In genomic region chr8:117109018-117109711, GRCm38 (mm10) we compare ENCODE assay signal across 15 mouse cellular contexts. TPM values are rescaled to one million over a fixed set of nuclear protein-coding genes. Genes with fewer than 3 reads are reported as not detected.
DNase-seq lines count a peak whose midpoint lies in the region; ATAC-seq and TF ChIP-seq lines count a peak whose summit lies in the region.
"Had no signal": no experiment of that assay in that cellular context is flagged by ENCODE, and none has a peak within 500 bp of the region (broad histone marks: within the 10 kb centered on the region; RNA-seq: fewer than 3 reads in every experiment).

No protein-coding gene starts in this region.

- H3K27me3 ChIP-seq in intestine, postnatal 0 days (replicated peaks; ENCODE audit: control insufficient read depth, insufficient read depth, low read length), result no peaks in the 10 kb centered on the region
- no peaks in the 10 kb centered on the region for H3K27me3 ChIP-seq in intestine, embryonic 16.5 days (replicated peaks; ENCODE audit: control insufficient read depth, insufficient read depth, low read length)
- H3K27me3 ChIP-seq in midbrain, postnatal 0 days (ENCODE audit: insufficient read depth, low read length), result no peaks in the 10 kb centered on the region
- H3K27me3 ChIP-seq in midbrain, embryonic 15.5 days (replicated peaks), result no peaks in the 10 kb centered on the region
- H3K27me3 ChIP-seq: embryonic facial prominence, embryonic 12.5 days; forebrain, embryonic 12.5 days; liver, embryonic 15.5 days; midbrain, embryonic 12.5 days; neural tube, embryonic 15.5 days had no signal

- H3K4me2 ChIP-seq in intestine, postnatal 0 days (replicated peaks; ENCODE audit: low read depth), result no peak overlapping the region
- H3K4me2 ChIP-seq in intestine, embryonic 16.5 days (ENCODE audit: low read depth, low read length), result no peak overlapping the region
- no peak overlapping the region for H3K4me2 ChIP-seq in midbrain, postnatal 0 days (ENCODE audit: low read depth, low read length, poor library complexity, severe bottlenecking)
- H3K4me2 ChIP-seq in midbrain, embryonic 15.5 days, result no peak overlapping the region
- H3K4me2 ChIP-seq: embryonic facial prominence, embryonic 12.5 days; forebrain, embryonic 12.5 days; liver, embryonic 15.5 days; midbrain, embryonic 12.5 days; neural tube, embryonic 15.5 days had no signal

- H3K9ac ChIP-seq in intestine, postnatal 0 days (ENCODE audit: low read depth, low read length), result no peak overlapping the region
- no peak overlapping the region for H3K9ac ChIP-seq in intestine, embryonic 16.5 days (ENCODE audit: low read depth, low read length)
- H3K9ac ChIP-seq in midbrain, postnatal 0 days (replicated peaks; ENCODE audit: low read length, poor library complexity, severe bottlenecking), result no peak overlapping the region
- no peak overlapping the region for H3K9ac ChIP-seq in midbrain, embryonic 15.5 days
- H3K9ac ChIP-seq: embryonic facial prominence, embryonic 12.5 days; forebrain, embryonic 12.5 days; liver, embryonic 15.5 days; midbrain, embryonic 12.5 days; neural tube, embryonic 15.5 days had no signal

- no peaks in the 10 kb centered on the region for H3K36me3 ChIP-seq in intestine, postnatal 0 days (ENCODE audit: control insufficient read depth, insufficient read depth)
- H3K36me3 ChIP-seq in intestine, embryonic 16.5 days (ENCODE audit: control insufficient read depth, insufficient read depth, low read length), result no peaks in the 10 kb centered on the region
- no peaks in the 10 kb centered on the region for H3K36me3 ChIP-seq in midbrain, postnatal 0 days (ENCODE audit: insufficient read depth, low read length)
- no peaks in the 10 kb centered on the region for H3K36me3 ChIP-seq in midbrain, embryonic 15.5 days (replicated peaks)
- H3K36me3 ChIP-seq: embryonic facial prominence, embryonic 12.5 days; forebrain, embryonic 12.5 days; midbrain, embryonic 12.5 days; neural tube, embryonic 15.5 days had no signal

- no peaks in the 10 kb centered on the region for H3K4me1 ChIP-seq in intestine, postnatal 0 days (replicated peaks; ENCODE audit: control insufficient read depth, insufficient read depth, low read length)
- H3K4me1 ChIP-seq in intestine, embryonic 16.5 days (ENCODE audit: control insufficient read depth, insufficient read depth, low read length), result peaks cover 10% of the 10 kb centered on the region; the same call in 1 of the 2 replicates
- no peaks in the 10 kb centered on the region for H3K4me1 ChIP-seq in midbrain, postnatal 0 days (ENCODE audit: insufficient read depth, low read length)
- no peaks in the 10 kb centered on the region for H3K4me1 ChIP-seq in midbrain, embryonic 15.5 days
- H3K4me1 ChIP-seq: forebrain, embryonic 12.5 days; liver, embryonic 15.5 days; midbrain, embryonic 12.5 days; neural tube, embryonic 15.5 days had no signal

- no peak overlapping the region for H3K27ac ChIP-seq in intestine, postnatal 0 days (ENCODE audit: low read depth, low read length)
- no peak overlapping the region for H3K27ac ChIP-seq in intestine, embryonic 16.5 days (ENCODE audit: low read length)
- H3K27ac ChIP-seq in midbrain, postnatal 0 days (ENCODE audit: low read depth, low read length), result no peak overlapping the region
- no peak overlapping the region for H3K27ac ChIP-seq in midbrain, embryonic 15.5 days
- H3K27ac ChIP-seq: embryonic facial prominence, embryonic 12.5 days; forebrain, embryonic 12.5 days; liver, embryonic 15.5 days; midbrain, embryonic 12.5 days; neural tube, embryonic 15.5 days had no signal

- 92% methylated on average over 19 of the region's 19 CpGs for WGBS in intestine, postnatal 0 days
- 92% methylated on average over 19 of the region's 19 CpGs for WGBS in intestine, embryonic 16.5 days
- WGBS in midbrain, postnatal 0 days, result 94% methylated on average over 19 of the region's 19 CpGs
- 87% methylated on average over 19 of the region's 19 CpGs for WGBS in midbrain, embryonic 15.5 days

- TF ChIP-seq POLR2A in brain, embryonic 14.5 days (IDR thresholded peaks at IDR 0.05; ENCODE audit: borderline replicate concordance, extremely low read depth, insufficient read depth, insufficient read length, poor library complexity, severe bottlenecking), result no peak

- DNase-seq in midbrain, postnatal 0 days (ENCODE audit: low spot score), result no peak
- no peak for DNase-seq in brain, embryonic 14.5 days (ENCODE audit: low read depth)
- peak; percentile 15 to 27 for DNase-seq in thymus, postnatal 36 days
- no peak for DNase-seq in yolk sac, embryonic 10.5 days (ENCODE audit: low spot score)
- DNase-seq in urinary bladder, postnatal 4 days (ENCODE audit: low spot score in 2 of 2), result no peak

- TF ChIP-seq CTCF in intestine, postnatal 0 days (IDR thresholded peaks at IDR 0.05; ENCODE audit: low read depth), result peak; percentile 55
- TF ChIP-seq CTCF in midbrain, postnatal 0 days (IDR thresholded peaks at IDR 0.05), result peak; percentile 13; the same call in 1 of the 2 replicates
- peak; percentile 31; the same call in 1 of the 2 replicates for TF ChIP-seq CTCF in brain, embryonic 14.5 days (IDR thresholded peaks at IDR 0.05; ENCODE audit: borderline replicate concordance, extremely low read depth, insufficient read depth, insufficient read length)

- no peaks in the 10 kb centered on the region for H3K9me3 ChIP-seq in intestine, postnatal 0 days (ENCODE audit: control insufficient read depth)
- H3K9me3 ChIP-seq in intestine, embryonic 16.5 days (ENCODE audit: control insufficient read depth, low read length), result no peaks in the 10 kb centered on the region
- no peaks in the 10 kb centered on the region for H3K9me3 ChIP-seq in midbrain, postnatal 0 days (ENCODE audit: low read length)
- no peaks in the 10 kb centered on the region for H3K9me3 ChIP-seq in midbrain, embryonic 15.5 days
- H3K9me3 ChIP-seq: embryonic facial prominence, embryonic 12.5 days; forebrain, embryonic 12.5 days; liver, embryonic 15.5 days; midbrain, embryonic 12.5 days; neural tube, embryonic 15.5 days had no signal

- H3K4me3 ChIP-seq in intestine, postnatal 0 days (ENCODE audit: low read depth, low read length), result no peak overlapping the region
- H3K4me3 ChIP-seq in intestine, embryonic 16.5 days (ENCODE audit: low read length), result no peak overlapping the region
- no peak overlapping the region for H3K4me3 ChIP-seq in midbrain, postnatal 0 days (ENCODE audit: low read depth, low read length)
- H3K4me3 ChIP-seq in midbrain, embryonic 15.5 days, result no peak overlapping the region
- H3K4me3 ChIP-seq: embryonic facial prominence, embryonic 12.5 days; forebrain, embryonic 12.5 days; liver, embryonic 15.5 days; midbrain, embryonic 12.5 days; neural tube, embryonic 15.5 days had no signal

- no peak for ATAC-seq in intestine, postnatal 0 days
- ATAC-seq in intestine, embryonic 16.5 days, result no peak
- no peak for ATAC-seq in midbrain, postnatal 0 days (ENCODE audit: low FRiP score)
- ATAC-seq in midbrain, embryonic 15.5 days (replicated peaks), result no peak

RNA-seq across cellular contexts. Expression of gene Bco1, which starts 13.5 kb away (rescaled TPM):
- 0.52 and 0.55 TPM in 2 replicates for polyA plus RNA-seq in intestine, postnatal 0 days (2015; fragmentation: Nextera tagmentation; extraction: Ambion mirVana)
- polyA plus RNA-seq in intestine, embryonic 16.5 days (2015; fragmentation: Nextera tagmentation; extraction: Ambion mirVana), result 1.2 TPM in 2 replicates
- 0.14 and 0.27 TPM in 2 replicates for total RNA-seq in midbrain, postnatal 0 days (2014; rRNA removed)
- polyA plus RNA-seq in midbrain, postnatal 0 days (2015; fragmentation: Nextera tagmentation; extraction: Ambion mirVana), result 0.32 and 0.52 TPM in 2 replicates
- 0.19 and 0.32 TPM in 2 replicates for polyA plus RNA-seq in midbrain, embryonic 15.5 days (2015; fragmentation: Nextera tagmentation; extraction: Ambion mirVana)
- 0.11 and 0.12 TPM in 2 replicates for polyA plus RNA-seq in brain, embryonic 14.5 days (2012; rRNA removed)
- total RNA-seq: heart, postnatal 25 days; layer of hippocampus, postnatal 25 days had no signal

RNA-seq across cellular contexts. Expression of gene Pkd1l2, which starts 26.9 kb away (rescaled TPM):
- polyA plus RNA-seq in intestine, postnatal 0 days (2015; fragmentation: Nextera tagmentation; extraction: Ambion mirVana), result 0.12 and 0.33 TPM in 2 replicates
- polyA plus RNA-seq in intestine, embryonic 16.5 days (2015; fragmentation: Nextera tagmentation; extraction: Ambion mirVana), result 0.18 and 0.28 TPM in 2 replicates
- under 0.01 and 0.42 TPM in 2 replicates for total RNA-seq in midbrain, postnatal 0 days (2014; rRNA removed)
- 0.16 and 0.17 TPM in 2 replicates for polyA plus RNA-seq in midbrain, postnatal 0 days (2015; fragmentation: Nextera tagmentation; extraction: Ambion mirVana)
- polyA plus RNA-seq in midbrain, embryonic 15.5 days (2015; fragmentation: Nextera tagmentation; extraction: Ambion mirVana), result not detected in 2 replicates
- polyA plus RNA-seq in brain, embryonic 14.5 days (2012; rRNA removed), result 0.01 TPM in 2 replicates
- total RNA-seq: heart, postnatal 25 days had no signal
- polyA plus RNA-seq: embryonic facial prominence, embryonic 12.5 days; forebrain, embryonic 12.5 days; liver, embryonic 15.5 days; midbrain, embryonic 12.5 days had no signal

RNA-seq across cellular contexts. Expression of gene Gan, which starts 48.8 kb away (rescaled TPM):
- polyA plus RNA-seq in intestine, postnatal 0 days (2015; fragmentation: Nextera tagmentation; extraction: Ambion mirVana), result 1.1 and 1.4 TPM in 2 replicates
- polyA plus RNA-seq in intestine, embryonic 16.5 days (2015; fragmentation: Nextera tagmentation; extraction: Ambion mirVana), result 1.5 TPM in 2 replicates
- total RNA-seq in midbrain, postnatal 0 days (2014; rRNA removed), result 13.5 and 14.2 TPM in 2 replicates
- polyA plus RNA-seq in midbrain, postnatal 0 days (2015; fragmentation: Nextera tagmentation; extraction: Ambion mirVana), result 4.0 and 4.6 TPM in 2 replicates
- polyA plus RNA-seq in midbrain, embryonic 15.5 days (2015; fragmentation: Nextera tagmentation; extraction: Ambion mirVana), result 3.5 and 3.9 TPM in 2 replicates
- polyA plus RNA-seq in brain, embryonic 14.5 days (2012; rRNA removed), result 8.0 and 10.5 TPM in 2 replicates

Comparison
In these comparisons a context has a peak if more than half of its experiments do, and no peak if none do; other contexts are left out.
1. DNase-seq: peak in thymus, postnatal 36 days (2 of 2); none in midbrain, postnatal 0 days (single experiment), brain, embryonic 14.5 days (single experiment), yolk sac, embryonic 10.5 days (single experiment) and urinary bladder, postnatal 4 days (0 of 2).
2. Peak in every context shown above with its lines, with median percentiles within 50 percentile points of each other: CTCF ChIP-seq.